Mouse (Mus musculus) embryonic fibroblast, embryonic 13.5 days (primary cell): Measurements from ENCODE around the gene Tnr.

ENCODE experiments used
- CTCF ChIP-seq: IDR thresholded peaks from 2 replicates; pipeline ENCODE4 v1.5.1; 2011; ENCODE audit warnings: mild to moderate bottlenecking, control low read depth, low read length, moderate library complexity, borderline replicate concordance; ENCODE audit not compliant: insufficient read depth
- POLR2A ChIP-seq: IDR thresholded peaks from 2 replicates; pipeline ENCODE4 v1.6.1; 2011; ENCODE audit warnings: low read depth, mild to moderate bottlenecking, control low read depth, low read length, moderate library complexity

DNA sequence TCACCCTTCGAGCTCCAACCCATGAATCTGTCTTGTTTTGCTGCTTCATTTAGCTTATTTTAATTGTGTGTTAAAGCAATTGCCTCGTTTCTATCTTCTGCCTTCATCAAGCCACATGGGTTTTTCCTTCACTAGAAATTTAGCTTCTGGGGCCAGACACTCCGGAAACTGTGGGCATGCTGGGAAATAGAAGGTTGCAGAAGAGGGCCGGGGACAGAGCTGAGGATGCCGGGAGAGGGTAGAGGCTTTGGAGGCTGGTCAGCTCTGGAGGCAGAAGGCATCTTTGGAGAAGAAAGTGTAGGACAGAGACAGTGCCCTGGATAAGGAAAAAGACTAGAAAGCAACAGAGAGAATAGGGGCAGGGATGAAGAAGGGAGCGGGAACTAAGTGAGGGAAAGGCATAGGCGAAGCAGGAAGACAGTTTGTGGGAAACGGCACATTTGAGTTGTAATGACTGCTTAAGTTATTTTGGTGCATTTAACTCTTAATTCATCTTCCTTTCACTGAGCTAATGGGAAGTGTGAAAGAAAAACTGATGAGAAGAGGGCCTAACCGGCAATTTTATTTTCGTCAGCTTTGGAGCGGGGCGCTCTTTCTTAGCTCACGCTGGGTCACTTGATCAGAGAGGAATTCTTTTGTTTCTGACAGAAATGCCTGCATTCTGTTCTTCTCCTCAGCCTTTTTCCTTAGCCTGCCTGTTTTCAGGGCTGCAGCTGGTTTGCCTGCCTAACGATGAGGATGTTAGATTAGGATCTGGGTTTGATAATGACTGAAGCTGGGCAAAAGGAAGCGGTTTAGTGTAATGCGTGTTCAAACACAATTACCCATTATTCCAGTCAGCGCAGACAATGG, 28.2 kb downstream of the Tnr start:
- TF ChIP-seq POLR2A (no peak), CTCF (no peak)
